Comparison of ENCODE assay signal across 8 mouse cellular contexts in the genomic region with DNA sequence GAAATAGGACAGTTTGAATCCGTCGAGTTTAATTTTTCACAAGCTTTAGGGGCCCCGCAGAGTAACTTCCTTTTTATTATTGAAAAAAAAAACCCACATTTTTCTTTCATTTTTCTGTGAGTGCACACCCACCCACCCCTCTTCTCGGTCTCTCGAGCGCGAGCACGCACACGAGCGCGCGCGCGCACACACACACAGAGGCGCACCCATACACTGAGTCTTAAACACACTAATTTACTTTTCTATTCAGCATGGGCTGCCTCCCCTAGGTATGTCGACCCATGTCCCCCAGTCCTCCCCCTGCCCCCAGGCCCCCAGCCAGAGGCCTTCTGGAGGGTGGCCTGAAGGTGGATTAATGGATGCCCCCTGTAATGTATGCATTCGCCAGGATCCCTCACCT. TPM values are rescaled to one million over a fixed set of nuclear protein-coding genes. Genes with fewer than 3 reads are reported as not detected.
DNase-seq lines count a peak whose midpoint lies in the region; ATAC-seq and TF ChIP-seq lines count a peak whose summit lies in the region.

No protein-coding gene starts in this region.

- H3K9ac ChIP-seq in embryonic facial prominence, embryonic 13.5 days, result peak overlapping the region; percentile 66
- peak overlapping the region; percentile 42; the same call in 1 of the 2 replicates for H3K9ac ChIP-seq in intestine, embryonic 16.5 days (ENCODE audit: low read depth, low read length)
- peak overlapping the region; percentile 5; the same call in 1 of the 2 replicates for H3K9ac ChIP-seq in neural tube, embryonic 12.5 days

- ATAC-seq in embryonic facial prominence, embryonic 13.5 days (ENCODE audit: insufficient number of reproducible peaks, insufficient read depth, low FRiP score, low TSS enrichment, low read depth), result no peak
- ATAC-seq in intestine, embryonic 16.5 days, result no peak; the same call in 1 of the 2 replicates
- ATAC-seq in neural tube, embryonic 12.5 days (ENCODE audit: low FRiP score, low read depth), result no peak

- no peak overlapping the region for H3K27ac ChIP-seq in layer of hippocampus, adult 2 months
- peak overlapping the region; percentile 68 for H3K27ac ChIP-seq in embryonic facial prominence, embryonic 13.5 days
- H3K27ac ChIP-seq in intestine, embryonic 16.5 days (ENCODE audit: low read length), result no peak overlapping the region
- no peak overlapping the region for H3K27ac ChIP-seq in neural tube, embryonic 12.5 days

- WGBS in embryonic facial prominence, embryonic 13.5 days, result 7% methylated on average over 17 of the region's 17 CpGs
- 13% methylated on average over 17 of the region's 17 CpGs for WGBS in intestine, embryonic 16.5 days
- WGBS in neural tube, embryonic 12.5 days, result 11% methylated on average over 17 of the region's 17 CpGs

- peak overlapping the region; percentile 33; the same call in 1 of the 2 replicates for H3K4me3 ChIP-seq in layer of hippocampus, adult 2 months
- H3K4me3 ChIP-seq in embryonic facial prominence, embryonic 13.5 days, result peak overlapping the region; percentile 42
- H3K4me3 ChIP-seq in intestine, embryonic 16.5 days (ENCODE audit: low read length), result peak overlapping the region; percentile 41
- peak overlapping the region; percentile 22 for H3K4me3 ChIP-seq in neural tube, embryonic 12.5 days

- no peaks in the 10 kb centered on the region for H3K36me3 ChIP-seq in embryonic facial prominence, embryonic 13.5 days
- H3K36me3 ChIP-seq in intestine, embryonic 16.5 days (ENCODE audit: control insufficient read depth, insufficient read depth, low read length), result no peaks in the 10 kb centered on the region
- H3K36me3 ChIP-seq in neural tube, embryonic 12.5 days, result no peaks in the 10 kb centered on the region

- DNase-seq in layer of hippocampus, adult 2 months (ENCODE audit: low spot score in 2 of 2), result no peak
- no peak for DNase-seq in layer of hippocampus, adult 9-11 months
- no peak for DNase-seq in urinary bladder, postnatal 10 days (ENCODE audit: low spot score)
- no peak for DNase-seq in kidney, postnatal 14 days
- DNase-seq in layer of hippocampus, postnatal 14 days (ENCODE audit: low spot score in 2 of 2), result no peak

- H3K4me1 ChIP-seq in embryonic facial prominence, embryonic 13.5 days, result peaks cover 52% of the 10 kb centered on the region
- 0 out of 2 replicates have a peak, but pooled peaks cover 2% of the 10 kb centered on the region for H3K4me1 ChIP-seq in intestine, embryonic 16.5 days (ENCODE audit: control insufficient read depth, insufficient read depth, low read length)
- H3K4me1 ChIP-seq in neural tube, embryonic 12.5 days, result peaks cover 23% of the 10 kb centered on the region

- H3K27me3 ChIP-seq in embryonic facial prominence, embryonic 13.5 days, result peaks cover 57% of the 10 kb centered on the region
- peaks cover 4% of the 10 kb centered on the region; the same call in 1 of the 2 replicates for H3K27me3 ChIP-seq in intestine, embryonic 16.5 days (replicated peaks; ENCODE audit: control insufficient read depth, insufficient read depth, low read length)
- H3K27me3 ChIP-seq in neural tube, embryonic 12.5 days (replicated peaks), result peaks cover 53% of the 10 kb centered on the region

- TF ChIP-seq CTCF in layer of hippocampus, adult 2 months (conservative IDR thresholded peaks at IDR 0.05), result no peak

- peak overlapping the region; percentile 67 for H3K4me2 ChIP-seq in embryonic facial prominence, embryonic 13.5 days
- peak overlapping the region; percentile 68 for H3K4me2 ChIP-seq in intestine, embryonic 16.5 days (ENCODE audit: low read depth, low read length)
- peak overlapping the region; percentile 58 for H3K4me2 ChIP-seq in neural tube, embryonic 12.5 days (replicated peaks)

- no peaks in the 10 kb centered on the region for H3K9me3 ChIP-seq in embryonic facial prominence, embryonic 13.5 days
- H3K9me3 ChIP-seq in intestine, embryonic 16.5 days (ENCODE audit: control insufficient read depth, low read length), result no peaks in the 10 kb centered on the region
- H3K9me3 ChIP-seq in neural tube, embryonic 12.5 days, result no peaks in the 10 kb centered on the region

RNA-seq across cellular contexts. Expression of gene Ak8, which starts 51.7 kb away (rescaled TPM):
- total RNA-seq in layer of hippocampus, adult 2 months (2021), result 1 to 10 TPM in 1 of 2 experiments, under 1 TPM in 1; 0.74 to 1.2 TPM
- 0.77 and 0.90 TPM in 2 replicates for polyA plus RNA-seq in embryonic facial prominence, embryonic 13.5 days (2015; fragmentation: Nextera tagmentation; extraction: Ambion mirVana)
- polyA plus RNA-seq in intestine, embryonic 16.5 days (2015; fragmentation: Nextera tagmentation; extraction: Ambion mirVana), result 0.22 and 0.35 TPM in 2 replicates
- 0.59 and 0.96 TPM in 2 replicates for polyA plus RNA-seq in neural tube, embryonic 12.5 days (2016; fragmentation: Nextera tagmentation; extraction: Ambion mirVana)
- 1 to 10 TPM in 1 of 2 experiments, under 1 TPM in 1; 0.67 to 1.5 TPM for total RNA-seq in layer of hippocampus, postnatal 14 days (2021)

RNA-seq across cellular contexts. Expression of gene Spaca9, which starts 52.1 kb away (rescaled TPM):
- not detected for total RNA-seq in layer of hippocampus, adult 2 months (2021)
- 0.89 and 1.1 TPM in 2 replicates for polyA plus RNA-seq in embryonic facial prominence, embryonic 13.5 days (2015; fragmentation: Nextera tagmentation; extraction: Ambion mirVana)
- polyA plus RNA-seq in intestine, embryonic 16.5 days (2015; fragmentation: Nextera tagmentation; extraction: Ambion mirVana), result 0.50 and 1.1 TPM in 2 replicates
- 1.1 and 1.2 TPM in 2 replicates for polyA plus RNA-seq in neural tube, embryonic 12.5 days (2016; fragmentation: Nextera tagmentation; extraction: Ambion mirVana)
- total RNA-seq in layer of hippocampus, postnatal 14 days (2021), result 1 to 10 TPM in 1 of 2 experiments, not detected in 1; 2.0 TPM

Comparison
In these comparisons a context has a peak if more than half of its experiments do, and no peak if none do; other contexts are left out.
1. H3K9ac ChIP-seq: peak in every context shown above with its lines; median percentile 66 in embryonic facial prominence, embryonic 13.5 days; 42 in intestine, embryonic 16.5 days; 5 in neural tube, embryonic 12.5 days.